Mouse (Mus musculus) G1E (cell line): ENCODE measurements around the gene Gja5. TPM values are rescaled to one million over a fixed set of nuclear protein-coding genes. Genes with fewer than 3 reads are reported as not detected.
"Not testable (repeated sequence)": the region's sequence is repeated elsewhere in the genome, so short reads cannot be mapped to it uniquely, and the experiment has no call there.

ENCODE experiments used
- ATAC-seq: 2 replicates; pipeline ENCODE4 v1.8.0; 2016; ENCODE audit warnings: mild to moderate bottlenecking; ENCODE audit not compliant: insufficient number of reproducible peaks, poor library complexity, low FRiP score, severe bottlenecking; ENCODE audit errors: extremely low read depth
- DNase-seq: peaks from one replicate; pipeline ENCODE4 v3.0.0; 2012; ENCODE audit warnings: low spot score
- H3K27me3 ChIP-seq: 2 replicates; pipeline ENCODE4 v1.6.1; 2012; ENCODE audit warnings: mild to moderate bottlenecking, low read length, inconsistent platforms; ENCODE audit not compliant: insufficient read depth
- H3K36me3 ChIP-seq: replicated peaks from 2 replicates; pipeline ENCODE3; 2012; ENCODE audit warnings: mild to moderate bottlenecking, inconsistent platforms
- H3K4me1 ChIP-seq: 2 replicates; pipeline ENCODE4 v1.6.1; 2012; ENCODE audit warnings: low read depth, low read length, inconsistent platforms, mixed read lengths; ENCODE audit not compliant: insufficient read depth
- H3K4me3 ChIP-seq: 2 replicates; pipeline ENCODE4 v1.5.1; 2012; ENCODE audit warnings: low read depth, mild to moderate bottlenecking, inconsistent platforms, low read length, moderate library complexity, mixed read lengths
- H3K9me3 ChIP-seq: replicated peaks from 2 replicates; pipeline ENCODE4 v1.6.1; 2012; ENCODE audit warnings: inconsistent platforms
- CTCF ChIP-seq: IDR thresholded peaks from 2 replicates; pipeline ENCODE4 v1.5.1; 2012; ENCODE audit warnings: low read depth, low read length, inconsistent platforms, mixed read lengths
- GATA1 ChIP-seq: IDR thresholded peaks from 2 replicates; pipeline ENCODE4 v1.6.1; 2012; ENCODE audit warnings: borderline replicate concordance, low read length, inconsistent platforms, mixed read lengths
- GATA2 ChIP-seq: IDR thresholded peaks from 2 replicates; pipeline ENCODE4 v1.6.1; 2012; ENCODE audit warnings: low read depth, low read length, inconsistent platforms, borderline replicate concordance
- POLR2AphosphoS5 ChIP-seq: IDR thresholded peaks from 2 replicates; pipeline ENCODE4 v1.6.1; 2012; ENCODE audit warnings: low read depth, low read length, inconsistent platforms; ENCODE audit not compliant: insufficient replicate concordance
- TAL1 ChIP-seq: conservative IDR thresholded peaks from 2 replicates; pipeline ENCODE4 v1.6.1; 2012; ENCODE audit warnings: low read depth, low read length, inconsistent platforms, mixed read lengths
- polyA plus RNA-seq: library from polyadenylated mRNA; stranded (reverse); fragments of >175 nt; gene quantifications from 2 replicates; pipeline ENCODE4 v1.2.3, GENCODE M21; 2012
- total RNA-seq, 2 experiments: library from RNA; stranded (forward) in 1 of 2; stranded (reverse) in 1 of 2; fragments of 200-1000 nt in 1 of 2; fragments of >200 nt in 1 of 2; fragmentation: Nextera tagmentation in 1 of 2; gene quantifications; 2 replicates each; pipeline ENCODE4 v1.2.3; 2014 to 2017

Gene Gja5
- total and polyA plus RNA-seq, 3 experiments: 0.02 to 0.05 TPM; not detected in 1

DNA sequence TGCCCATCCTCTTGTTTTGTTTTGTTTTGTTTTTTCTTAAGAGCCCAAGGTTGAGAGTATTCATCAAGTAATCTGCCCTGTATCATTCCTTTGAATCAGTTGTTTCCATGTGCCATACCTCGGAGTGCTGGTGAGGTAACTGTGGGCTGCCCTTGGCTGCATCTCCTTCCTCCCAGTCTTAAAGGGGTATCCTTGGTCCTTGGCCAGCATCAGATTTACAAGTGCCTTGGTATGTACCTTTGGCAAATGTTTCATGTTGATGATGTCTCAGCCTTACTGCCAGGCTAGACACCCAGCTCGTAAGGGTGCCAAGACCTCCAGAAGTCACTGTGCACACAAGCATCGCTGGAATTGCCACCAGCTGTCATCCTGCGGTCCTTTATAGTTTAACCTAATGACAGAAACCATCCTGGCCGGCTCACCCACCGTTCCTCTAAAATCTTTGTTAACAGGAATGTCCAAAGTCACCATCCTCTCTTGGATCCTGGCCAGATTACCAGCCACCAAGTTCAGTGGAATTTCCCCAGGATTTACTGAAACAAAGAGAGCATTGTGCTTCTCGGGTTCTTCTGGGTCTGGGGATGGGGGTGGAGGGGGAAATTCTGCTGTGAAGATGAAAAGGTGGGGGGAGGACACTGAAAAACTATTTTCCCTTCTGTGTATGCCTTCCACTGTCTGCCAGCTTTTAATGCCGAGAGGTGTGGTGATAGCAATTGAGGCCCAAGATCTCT is 147.7 kb downstream of the Gja5 start:
- Histone ChIP-seq H3K4me3 (no peak overlapping the region), H3K9me3 (0 out of 2 replicates have a peak, but pooled peaks cover 2% of the 10 kb centered on the region), H3K27me3 (peaks cover 10% of the 10 kb centered on the region), H3K4me1 (peaks cover 2% of the 10 kb centered on the region; the same call in 1 of the 2 replicates), H3K36me3 (no peaks in the 10 kb centered on the region)
- DNase-seq: no peak
- TF ChIP-seq POLR2AphosphoS5: no peak
- TF ChIP-seq GATA1: no peak
- TF ChIP-seq GATA2: no peak
- TF ChIP-seq TAL1: no peak
- TF ChIP-seq CTCF: no peak
- no peak for ATAC-seq

DNA sequence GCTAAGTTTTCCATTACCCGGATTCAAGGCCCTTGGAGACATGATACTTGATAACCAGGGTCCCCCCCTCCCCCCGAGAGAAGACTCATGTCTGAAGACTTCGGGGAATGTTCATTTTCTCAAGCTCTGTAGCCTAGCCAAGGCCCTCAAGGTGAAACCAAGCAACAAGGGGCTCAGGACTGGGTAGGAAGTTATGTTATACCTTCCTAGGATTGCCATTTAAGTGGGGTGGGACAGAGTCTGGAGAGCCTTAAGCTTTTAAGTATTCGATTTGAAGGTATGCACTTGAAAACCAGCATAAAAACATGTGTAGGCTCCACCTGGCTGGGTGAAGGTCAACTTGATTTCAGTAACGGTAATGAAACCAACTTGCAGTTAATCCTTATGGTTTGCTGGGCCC is 154.2 kb downstream of the Gja5 start:
- Histone ChIP-seq H3K4me1 (peaks cover 2% of the 10 kb centered on the region; the same call in 1 of the 2 replicates), H3K4me3 (no peak overlapping the region), H3K27me3 (peaks cover 8% of the 10 kb centered on the region), H3K36me3 (no peaks in the 10 kb centered on the region), H3K9me3 (no peaks in the 10 kb centered on the region)
- DNase-seq (no peak), ATAC-seq (no peak)
- TF ChIP-seq POLR2AphosphoS5 (no peak), GATA2 (no peak), TAL1 (no peak), CTCF (no peak), GATA1 (no peak)

DNA sequence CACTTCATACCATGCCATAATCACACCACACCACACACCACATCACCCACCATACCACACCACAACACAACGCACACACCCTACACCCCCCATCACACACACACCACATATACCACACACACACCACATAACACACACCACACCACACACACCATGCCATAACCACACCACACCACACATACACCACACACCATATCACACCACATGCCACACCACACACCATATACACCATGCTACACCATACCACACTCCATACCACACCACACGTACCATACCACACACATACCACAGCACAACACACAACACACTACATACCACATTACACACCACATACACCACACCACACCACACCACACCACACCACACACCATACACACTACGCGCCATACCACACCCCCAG is 155.6 kb downstream of the Gja5 start:
- no peak for ATAC-seq
- no peaks in the 10 kb centered on the region for H3K36me3 ChIP-seq
- no peaks in the 10 kb centered on the region for H3K9me3 ChIP-seq
- H3K4me3 ChIP-seq: no peak overlapping the region
- no peak for DNase-seq
- H3K27me3 ChIP-seq: peaks cover 5% of the 10 kb centered on the region
- peaks cover 2% of the 10 kb centered on the region; the same call in 1 of the 2 replicates for H3K4me1 ChIP-seq
- TF ChIP-seq TAL1: no peak
- no peak for TF ChIP-seq GATA2
- no peak; the same call in 1 of the 2 replicates for TF ChIP-seq POLR2AphosphoS5
- TF ChIP-seq GATA1: no peak
- TF ChIP-seq CTCF: no peak

DNA sequence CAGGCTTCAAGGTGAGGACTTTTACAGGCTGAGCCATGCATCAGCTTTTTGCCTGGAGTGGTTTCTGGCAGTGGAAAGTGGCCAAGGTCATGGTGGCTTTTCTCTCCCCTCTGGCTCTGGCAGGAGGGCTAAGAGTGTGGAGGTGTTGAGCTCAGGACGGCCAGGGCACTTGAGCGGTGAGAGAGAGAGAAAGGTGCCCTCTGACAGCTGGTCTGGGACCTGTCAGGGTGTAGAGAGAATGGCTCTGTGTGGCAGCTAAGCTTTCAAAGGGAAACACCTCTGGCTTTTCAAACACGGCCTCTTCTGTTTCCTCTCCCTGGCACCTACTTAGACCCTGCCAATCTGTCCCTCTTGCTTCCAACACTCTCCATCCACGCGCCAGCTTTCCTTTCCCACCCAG is 158.3 kb downstream of the Gja5 start:
- Histone ChIP-seq H3K4me1 (no peaks in the 10 kb centered on the region), H3K36me3 (no peaks in the 10 kb centered on the region), H3K27me3 (peaks cover 8% of the 10 kb centered on the region), H3K9me3 (no peaks in the 10 kb centered on the region), H3K4me3 (no peak overlapping the region)
- no peak for DNase-seq
- TF ChIP-seq POLR2AphosphoS5 (no peak), GATA1 (no peak), CTCF (no peak), GATA2 (no peak), TAL1 (no peak)
- no peak for ATAC-seq

DNA sequence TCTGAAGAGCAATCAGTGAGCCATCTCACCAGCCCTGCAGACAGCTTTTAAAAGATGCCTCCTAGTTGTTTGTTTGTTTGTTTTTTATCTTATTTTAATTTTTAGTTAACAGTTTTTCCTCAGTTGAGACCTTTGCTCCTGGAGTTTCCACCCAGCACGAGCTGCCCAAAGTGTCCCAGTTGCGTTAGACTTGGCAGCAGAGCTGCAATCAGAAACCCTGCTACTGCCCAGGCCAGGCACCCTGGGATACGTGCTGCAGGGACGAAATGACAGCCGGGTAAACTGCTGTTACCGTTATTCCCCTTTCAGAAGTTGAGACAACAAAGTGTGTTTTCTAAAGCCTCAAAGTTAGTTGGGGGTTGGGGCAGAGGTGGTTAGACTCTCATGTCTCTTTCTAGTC is 159.6 kb downstream of the Gja5 start:
- no peak overlapping the region for H3K4me3 ChIP-seq
- no peak for ATAC-seq
- TF ChIP-seq POLR2AphosphoS5 (no peak), GATA1 (no peak), CTCF (no peak), TAL1 (no peak), GATA2 (no peak)
- H3K9me3 ChIP-seq: no peaks in the 10 kb centered on the region
- H3K27me3 ChIP-seq: peaks cover 8% of the 10 kb centered on the region
- no peak for DNase-seq
- H3K36me3 ChIP-seq: no peaks in the 10 kb centered on the region
- no peaks in the 10 kb centered on the region for H3K4me1 ChIP-seq

DNA sequence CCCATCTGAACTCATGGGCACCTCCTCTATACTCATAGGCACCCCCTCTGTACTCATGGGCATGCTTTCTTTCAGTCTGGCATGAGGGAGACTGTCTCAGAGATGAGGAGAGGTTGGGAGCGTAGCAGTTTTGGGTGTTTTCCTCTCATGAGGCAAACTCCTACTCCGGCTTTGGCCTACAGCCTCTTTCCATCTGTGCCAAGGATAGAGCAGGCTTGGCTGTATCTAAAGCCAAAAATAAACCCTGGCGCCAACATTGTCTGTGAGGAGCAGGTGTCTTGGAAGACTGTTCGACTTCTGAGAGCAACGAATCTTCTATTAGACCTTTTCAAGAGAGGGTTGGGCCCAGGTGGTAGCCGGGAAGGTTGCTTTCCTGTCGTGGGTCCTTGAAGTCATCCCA is 165.1 kb downstream of the Gja5 start:
- not testable (repeated sequence) for DNase-seq, H3K9me3 ChIP-seq

DNA sequence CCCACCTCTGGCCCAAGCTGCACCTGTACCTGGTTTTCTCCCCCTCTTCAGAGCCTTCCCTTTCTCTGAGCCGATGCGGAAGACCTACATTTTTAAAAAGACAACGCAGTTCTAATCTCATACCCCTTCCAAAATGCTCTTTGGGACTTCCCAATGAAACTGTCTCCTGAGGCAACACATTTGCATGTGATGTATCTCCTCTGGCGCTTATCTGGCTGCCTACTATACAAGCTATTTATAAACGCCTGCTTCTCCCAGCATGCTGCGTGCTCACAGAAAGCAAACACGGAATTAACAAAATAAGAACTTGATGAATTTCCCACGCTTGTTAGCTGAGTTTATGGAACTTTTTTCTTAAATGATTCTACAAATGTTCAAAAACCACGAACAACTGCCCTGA is 167.4 kb downstream of the Gja5 start:
- DNase-seq, H3K36me3 ChIP-seq, ATAC-seq, H3K27me3 ChIP-seq, H3K4me3 ChIP-seq, H3K9me3 ChIP-seq, H3K4me1 ChIP-seq: not testable (repeated sequence)

More for the DNA sequence above, 165.1 kb downstream of the Gja5 start:
- not testable (repeated sequence) for H3K4me1 ChIP-seq, H3K36me3 ChIP-seq, H3K27me3 ChIP-seq, H3K4me3 ChIP-seq, ATAC-seq

DNA sequence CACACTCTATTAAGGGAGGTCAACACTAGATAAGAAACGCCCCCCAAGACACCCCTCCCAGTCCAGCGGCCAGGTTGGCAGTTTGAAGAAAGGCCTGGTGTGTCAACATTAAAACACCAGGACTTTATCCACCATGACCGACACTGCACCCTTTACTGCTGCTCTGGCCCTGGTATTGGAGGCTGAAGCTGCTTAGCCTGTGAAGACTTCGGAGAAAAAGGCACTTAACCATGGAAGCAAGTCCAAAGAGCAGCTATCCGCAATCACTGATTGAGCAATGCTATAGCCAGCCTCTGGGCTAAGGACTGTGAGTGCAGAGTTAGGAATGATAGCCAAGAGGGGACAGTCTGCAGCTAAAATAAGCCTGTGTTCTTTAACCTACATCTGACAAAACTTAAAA is 167.9 kb downstream of the Gja5 start:
- not testable (repeated sequence) for H3K9me3 ChIP-seq, ATAC-seq, H3K27me3 ChIP-seq, H3K36me3 ChIP-seq, H3K4me1 ChIP-seq, H3K4me3 ChIP-seq, DNase-seq

DNA sequence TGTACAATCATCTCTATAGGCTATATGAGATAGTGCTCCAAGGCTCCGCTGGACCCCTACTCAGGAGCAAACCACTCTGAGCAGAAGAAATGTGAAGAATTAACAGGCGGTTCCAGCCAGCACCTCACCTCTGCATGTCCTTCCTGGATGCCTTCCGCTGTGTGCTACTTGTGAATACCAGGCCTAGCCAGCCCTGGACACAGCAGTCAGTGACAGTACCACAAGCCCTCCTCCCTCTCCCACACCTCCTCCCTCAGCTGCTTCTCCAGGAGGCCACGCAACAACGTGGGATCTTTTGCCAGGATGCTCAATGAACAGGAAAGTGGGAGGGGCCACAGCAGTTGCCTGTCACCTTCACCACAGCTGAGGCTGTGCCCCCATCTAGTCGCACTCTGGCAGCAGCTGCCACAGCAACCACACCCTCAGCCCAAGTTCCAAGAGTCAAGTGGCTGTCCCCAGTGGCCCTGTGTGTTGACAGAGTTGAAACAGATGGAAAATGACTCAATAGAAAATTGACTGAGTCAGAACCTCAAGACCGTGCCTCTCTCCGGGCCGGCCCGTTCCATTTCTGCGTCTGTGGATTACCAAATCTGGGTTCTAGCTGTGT is 171.4 kb downstream of the Gja5 start:
- H3K36me3 ChIP-seq, H3K27me3 ChIP-seq, DNase-seq, H3K9me3 ChIP-seq, H3K4me1 ChIP-seq, H3K4me3 ChIP-seq, ATAC-seq: not testable (repeated sequence)
